Mouse (Mus musculus) activated CD4-positive, CD25-positive, alpha-beta regulatory T cell (primary cell): ENCODE data around the gene Hist1h2bl. TPM values are rescaled to one million over a fixed set of nuclear protein-coding genes. Genes with fewer than 3 reads are reported as not detected.

Experiments
- polyA plus RNA-seq, 2 experiments: library from polyadenylated mRNA; unstranded; fragments of 100-300 nt; shearing (Covaris generic); gene quantifications; one replicate each; pipeline ENCODE4 v1.2.1; 2017

The Hist1h2bl gene
- polyA plus RNA-seq, result under 1 TPM; 0.64 to 0.91 TPM

GRCm38 (mm10) chr13:21715864-21716539 is at the start of gene Hist1h2bl, which contains the start of gene Hist1h2ai:
TSS of gene Hist1h2bl (minus strand) at chr13:21716143.
TSS of gene Hist1h2ai (plus strand) at chr13:21716422.

GRCm38 (mm10) chr13:21753524-21754285 is 37.8 kb upstream of the Hist1h2bl start, which contains the start of the genes Hist1h2ak and Hist1h2bn:
TSS of gene Hist1h2ak (minus strand) at chr13:21753827.
TSS of gene Hist1h2bn (plus strand) at chr13:21754123.

DNA sequence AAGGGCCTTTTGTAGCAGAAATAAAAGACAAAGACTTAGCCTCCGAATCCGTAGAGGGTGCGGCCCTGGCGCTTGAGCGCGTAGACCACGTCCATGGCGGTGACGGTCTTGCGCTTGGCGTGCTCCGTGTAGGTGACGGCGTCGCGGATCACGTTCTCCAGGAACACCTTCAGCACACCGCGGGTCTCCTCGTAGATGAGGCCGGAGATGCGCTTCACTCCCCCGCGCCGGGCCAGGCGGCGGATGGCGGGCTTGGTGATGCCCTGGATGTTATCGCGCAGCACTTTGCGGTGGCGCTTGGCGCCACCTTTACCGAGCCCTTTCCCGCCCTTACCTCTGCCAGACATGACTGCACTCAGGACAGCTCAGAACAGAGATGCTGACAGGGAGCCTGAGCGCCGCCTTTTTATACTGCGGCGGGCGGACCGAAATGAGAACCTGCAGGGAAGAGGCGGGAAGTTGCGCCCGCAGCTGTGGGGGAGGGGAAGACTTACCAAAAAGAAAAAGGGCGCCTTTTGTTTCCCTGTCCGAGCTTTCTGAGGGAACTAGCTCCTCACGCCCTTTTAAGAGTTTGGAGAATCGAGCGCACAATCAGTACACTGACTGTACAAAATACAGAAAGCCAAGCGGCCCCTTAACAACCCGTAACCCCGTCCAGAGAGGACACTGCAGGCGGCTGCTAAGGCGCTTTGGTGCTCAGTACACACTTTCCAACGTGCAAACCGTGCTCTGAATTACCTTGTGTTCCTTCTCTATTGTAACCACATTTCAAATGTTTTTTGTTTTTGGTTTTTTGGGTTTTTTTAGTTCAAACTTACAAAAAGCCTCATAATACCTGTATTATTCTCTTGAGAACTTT is 34.4 kb upstream of the Hist1h2bl start, which contains the start of gene Hist1h4k:
Gene Hist1h4k (minus strand): TSS at position 347 of the 859 bp plus-strand sequence.

GRCm38 (mm10) chr13:21734906-21735767 is 19.2 kb upstream of the Hist1h2bl start, which contains the start of gene Hist1h4j:
TSS of gene Hist1h4j (plus strand) at chr13:21735064.

GRCm38 (mm10) chr13:21721757-21722372 is 5.9 kb upstream of the Hist1h2bl start, which contains the start of gene Hist1h2bm:
TSS of gene Hist1h2bm (plus strand) at chr13:21722044.

GRCm38 (mm10) chr13:21717397-21718357 is 1.7 kb upstream of the Hist1h2bl start, which contains the start of gene Hist1h3h:
TSS of gene Hist1h3h (plus strand) at chr13:21717659.

GRCm38 (mm10) chr13:21697811-21698210 is 18.1 kb downstream of the Hist1h2bl start, which contains the start of gene Olfr1359:
TSS of gene Olfr1359 (plus strand) at chr13:21698111.

GRCm38 (mm10) chr13:21677305-21677704 is 38.6 kb downstream of the Hist1h2bl start, which contains the start of gene Olfr1360:
TSS of gene Olfr1360 (minus strand) at chr13:21677405.

Other genes with a start within 250 kb of the Hist1h2bl start
- not detected for gene Nkapl, start 247.6 kb downstream of the Hist1h2bl start, polyA plus RNA-seq
- not detected for gene Zkscan4, start 237.2 kb downstream of the Hist1h2bl start, polyA plus RNA-seq
- gene Gm10065, start 236.7 kb downstream of the Hist1h2bl start, polyA plus RNA-seq, result not detected
- gene AK157302, start 220.9 kb downstream of the Hist1h2bl start, polyA plus RNA-seq, result under 1 TPM; 0.18 TPM
- 10 to 100 TPM; 17.3 to 21.5 TPM for gene Gm11273, start 214.7 kb downstream of the Hist1h2bl start, polyA plus RNA-seq
- gene Zkscan8, start 185.0 kb downstream of the Hist1h2bl start, polyA plus RNA-seq, result 1 to 10 TPM; 3.9 to 5.7 TPM
- gene Olfr1366, start 173.3 kb downstream of the Hist1h2bl start, polyA plus RNA-seq, result not detected
- gene Olfr1535, start 156.2 kb downstream of the Hist1h2bl start, polyA plus RNA-seq, result under 1 TPM; 0.08 to 0.29 TPM
- gene Olfr1364, start 134.4 kb downstream of the Hist1h2bl start, polyA plus RNA-seq, result not detected
- gene Olfr1362, start 102.1 kb downstream of the Hist1h2bl start, polyA plus RNA-seq, result not detected
- gene Olfr11, start 73.6 kb downstream of the Hist1h2bl start, polyA plus RNA-seq, result not detected
- not detected for gene Olfr1361, start 52.8 kb downstream of the Hist1h2bl start, polyA plus RNA-seq
- gene Olfr1360, start 38.7 kb downstream of the Hist1h2bl start, polyA plus RNA-seq, result under 1 TPM in 1 of 2 experiments, not detected in 1; 0.09 TPM
- gene Olfr1359, start 18.0 kb downstream of the Hist1h2bl start, polyA plus RNA-seq, result not detected
- gene Hist1h2ai, start 279 bp upstream of the Hist1h2bl start, polyA plus RNA-seq, result 10 to 100 TPM in 1 of 2 experiments, 1 to 10 TPM in 1; 8.5 to 16.3 TPM
- 1 to 10 TPM; 3.5 to 6.8 TPM for gene Hist1h3h, start 1.5 kb upstream of the Hist1h2bl start, polyA plus RNA-seq
- 1 to 10 TPM; 1.4 to 2.6 TPM for gene Hist1h2bm, start 5.9 kb upstream of the Hist1h2bl start, polyA plus RNA-seq
- gene Hist1h4j, start 18.9 kb upstream of the Hist1h2bl start, polyA plus RNA-seq, result 1 to 10 TPM in 1 of 2 experiments, not detected in 1; 1.2 TPM
- 10 to 100 TPM; 14.4 to 26.1 TPM for gene Hist1h4k, start 34.4 kb upstream of the Hist1h2bl start, polyA plus RNA-seq
- gene Hist1h2ak, start 37.7 kb upstream of the Hist1h2bl start, polyA plus RNA-seq, result 1 to 10 TPM; 5.2 to 7.9 TPM
- gene Hist1h2bn, start 38.0 kb upstream of the Hist1h2bl start, polyA plus RNA-seq, result 1 to 10 TPM in 1 of 2 experiments, not detected in 1; 3.5 TPM
- gene Hist1h1b, start 64.5 kb upstream of the Hist1h2bl start, polyA plus RNA-seq, result 10 to 100 TPM; 12.2 to 12.7 TPM
- 1 to 10 TPM; 1.3 to 2.5 TPM for gene Hist1h3i, start 67.2 kb upstream of the Hist1h2bl start, polyA plus RNA-seq
- gene Hist1h2an, start 71.1 kb upstream of the Hist1h2bl start, polyA plus RNA-seq, result 10 to 100 TPM in 1 of 2 experiments, 1 to 10 TPM in 1; 1.0 to 13.1 TPM
- 1 to 10 TPM in 1 of 2 experiments, not detected in 1; 1.5 TPM for gene Hist1h2bp, start 71.3 kb upstream of the Hist1h2bl start, polyA plus RNA-seq
- 10 to 100 TPM; 10.3 to 13.9 TPM for gene Hist1h2bq, start 94.1 kb upstream of the Hist1h2bl start, polyA plus RNA-seq
- gene Hist1h2ao, start 94.3 kb upstream of the Hist1h2bl start, polyA plus RNA-seq, result not detected
- gene Hist1h4m, start 95.6 kb upstream of the Hist1h2bl start, polyA plus RNA-seq, result 10 to 100 TPM; 27.8 to 33.8 TPM
- gene Hist1h4n, start 116.1 kb upstream of the Hist1h2bl start, polyA plus RNA-seq, result 10 to 100 TPM in 1 of 2 experiments, 1 to 10 TPM in 1; 6.0 to 10.8 TPM
- 100 to 1,000 TPM; 513 to 599 TPM for gene Hist1h2ap, start 117.4 kb upstream of the Hist1h2bl start, polyA plus RNA-seq
- gene Hist1h2br, start 117.6 kb upstream of the Hist1h2bl start, polyA plus RNA-seq, result 10 to 100 TPM; 10.1 to 13.9 TPM
- under 1 TPM in 1 of 2 experiments, not detected in 1; 0.09 TPM for gene Zfp184, start 229.0 kb upstream of the Hist1h2bl start, polyA plus RNA-seq